Comparison of ENCODE assay signal across 11 mouse cellular contexts in the genomic region with DNA sequence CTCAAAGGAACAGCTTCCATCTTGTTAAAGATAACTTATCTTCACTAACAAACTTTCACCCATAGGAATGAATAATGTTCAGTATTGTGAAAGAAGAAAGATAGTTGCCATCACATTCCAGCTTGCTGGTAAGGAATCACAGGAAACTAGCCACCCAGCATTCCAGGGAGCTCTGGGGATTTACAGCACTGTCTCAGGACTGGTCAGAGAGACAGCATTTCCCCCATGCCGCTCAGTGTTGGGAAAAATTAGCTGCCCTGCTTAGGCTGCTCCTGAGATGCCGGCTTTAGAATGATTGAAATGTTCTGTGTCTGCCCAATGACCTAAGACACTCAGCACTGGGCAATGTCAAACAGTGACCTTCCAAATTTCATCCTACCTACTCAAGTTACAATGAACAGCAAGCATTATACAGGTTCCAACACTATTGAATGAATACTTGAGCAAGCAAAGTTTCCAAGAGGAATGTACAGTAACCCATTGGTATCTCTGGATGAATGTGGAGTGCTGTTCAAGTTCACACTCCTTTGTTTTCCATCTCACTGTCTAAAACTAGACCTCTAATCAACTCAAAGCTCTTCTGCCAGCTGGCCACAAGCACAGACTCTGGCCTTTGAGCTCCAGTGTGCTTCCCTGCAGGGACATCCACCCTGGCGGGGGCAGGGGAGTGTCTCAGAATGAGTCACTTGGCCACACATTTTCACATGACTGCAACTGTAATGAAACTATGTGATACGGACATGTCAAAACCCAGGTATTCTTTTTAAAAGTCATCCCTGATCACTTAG. TPM values are rescaled to one million over a fixed set of nuclear protein-coding genes. Genes with fewer than 3 reads are reported as not detected.
DNase-seq lines count a peak whose midpoint lies in the region; ATAC-seq and TF ChIP-seq lines count a peak whose summit lies in the region.
"Had no signal": no experiment of that assay in that cellular context is flagged by ENCODE, and none has a peak within 500 bp of the region (broad histone marks: within the 10 kb centered on the region; RNA-seq: fewer than 3 reads in every experiment).

No protein-coding gene starts in this region.

- TF ChIP-seq EP300 in CH12.LX (IDR thresholded peaks at IDR 0.05; ENCODE audit: low read length), result peak; percentile 87

- TF ChIP-seq POLR2A in CH12.LX (IDR thresholded peaks at IDR 0.05; ENCODE audit: low read depth, low read length), result no peak

- peak; percentile 36; the same call in 1 of the 2 replicates for ATAC-seq in intestine, postnatal 0 days
- ATAC-seq in intestine, embryonic 16.5 days, result no peak

- no peak overlapping the region for H3K4me2 ChIP-seq in intestine, postnatal 0 days (replicated peaks; ENCODE audit: low read depth)
- no peak overlapping the region for H3K4me2 ChIP-seq in intestine, embryonic 16.5 days (ENCODE audit: low read depth, low read length)
- H3K4me2 ChIP-seq in CH12.LX (ENCODE audit: insufficient read depth, low read depth, poor library complexity, severe bottlenecking), result peak overlapping the region; percentile 65; the same call in 1 of the 2 replicates
- H3K4me2 ChIP-seq: limb, embryonic 12.5 days; neural tube, embryonic 13.5 days had no signal

- H3K27ac ChIP-seq in intestine, postnatal 0 days (ENCODE audit: low read depth, low read length), result no peak overlapping the region
- H3K27ac ChIP-seq in intestine, embryonic 16.5 days (ENCODE audit: low read length), result no peak overlapping the region
- no peak overlapping the region for H3K27ac ChIP-seq in CH12.LX (ENCODE audit: insufficient read depth, low read depth)
- no peak overlapping the region for H3K27ac ChIP-seq in hindbrain, embryonic 10.5 days
- no peak overlapping the region for H3K27ac ChIP-seq in forebrain, embryonic 10.5 days
- H3K27ac ChIP-seq: limb, embryonic 12.5 days; neural tube, embryonic 13.5 days had no signal

- TF ChIP-seq RAD21 in CH12.LX (IDR thresholded peaks at IDR 0.05; ENCODE audit: low read depth, low read length), result no peak; the same call in 1 of the 2 replicates

- H3K9me3 ChIP-seq in intestine, postnatal 0 days (ENCODE audit: control insufficient read depth), result no peaks in the 10 kb centered on the region
- no peaks in the 10 kb centered on the region for H3K9me3 ChIP-seq in intestine, embryonic 16.5 days (ENCODE audit: control insufficient read depth, low read length)
- no peaks in the 10 kb centered on the region for H3K9me3 ChIP-seq in CH12.LX (replicated peaks; ENCODE audit: low read length)
- H3K9me3 ChIP-seq in hindbrain, embryonic 10.5 days, result no peaks in the 10 kb centered on the region
- no peaks in the 10 kb centered on the region for H3K9me3 ChIP-seq in forebrain, embryonic 10.5 days
- H3K9me3 ChIP-seq: limb, embryonic 12.5 days; neural tube, embryonic 13.5 days had no signal

- DNase-seq in CH12.LX (ENCODE audit: extremely low read depth), result peak; percentile 70
- DNase-seq in gastrocnemius, postnatal 14 days, result peak; percentile 53
- peak; percentile 38 to 41 for DNase-seq in heart, postnatal 36 days
- no peak for DNase-seq in hindbrain, embryonic 10.5 days (ENCODE audit: low spot score)
- no peak for DNase-seq in thymus, postnatal 25 days
- DNase-seq in forebrain, embryonic 10.5 days (ENCODE audit: extremely low spot score, low spot score), result no peak

- 65% methylated on average over 4 of the region's 4 CpGs for WGBS in intestine, postnatal 0 days
- 57% methylated on average over 4 of the region's 4 CpGs for WGBS in intestine, embryonic 16.5 days
- WGBS in hindbrain, embryonic 10.5 days, result 59% methylated on average over 4 of the region's 4 CpGs
- 80% methylated on average over 4 of the region's 4 CpGs for WGBS in forebrain, embryonic 10.5 days

- dilution Hi-C loops in CH12.LX (cut with MboI; ENCODE audit: extremely low pct_ligation_motif_present, extremely low pct_unique_long_range_greater_than_20kb, low sequenced_read_pairs), result no loop called here

- H3K27me3 ChIP-seq in intestine, postnatal 0 days (replicated peaks; ENCODE audit: control insufficient read depth, insufficient read depth, low read length), result no peaks in the 10 kb centered on the region
- no peaks in the 10 kb centered on the region for H3K27me3 ChIP-seq in intestine, embryonic 16.5 days (replicated peaks; ENCODE audit: control insufficient read depth, insufficient read depth, low read length)
- no peaks in the 10 kb centered on the region for H3K27me3 ChIP-seq in CH12.LX (replicated peaks)
- no peaks in the 10 kb centered on the region for H3K27me3 ChIP-seq in hindbrain, embryonic 10.5 days (ENCODE audit: insufficient read depth, poor library complexity, severe bottlenecking)
- H3K27me3 ChIP-seq in forebrain, embryonic 10.5 days (ENCODE audit: poor library complexity, severe bottlenecking), result no peaks in the 10 kb centered on the region
- H3K27me3 ChIP-seq: limb, embryonic 12.5 days; neural tube, embryonic 13.5 days had no signal

- no peak overlapping the region for H3K4me3 ChIP-seq in intestine, postnatal 0 days (ENCODE audit: low read depth, low read length)
- H3K4me3 ChIP-seq in intestine, embryonic 16.5 days (ENCODE audit: low read length), result no peak overlapping the region
- no peak overlapping the region for H3K4me3 ChIP-seq in CH12.LX (replicated peaks in 1 of 3; ENCODE audit: low read depth in 2 of 3, low read length in 2 of 3, poor library complexity in 1 of 3)
- no peak overlapping the region for H3K4me3 ChIP-seq in hindbrain, embryonic 10.5 days
- H3K4me3 ChIP-seq in forebrain, embryonic 10.5 days, result no peak overlapping the region
- H3K4me3 ChIP-seq: limb, embryonic 12.5 days; neural tube, embryonic 13.5 days had no signal

- H3K36me3 ChIP-seq in intestine, postnatal 0 days (ENCODE audit: control insufficient read depth, insufficient read depth), result no peaks in the 10 kb centered on the region
- H3K36me3 ChIP-seq in intestine, embryonic 16.5 days (ENCODE audit: control insufficient read depth, insufficient read depth, low read length), result no peaks in the 10 kb centered on the region
- H3K36me3 ChIP-seq in CH12.LX (replicated peaks in 1 of 2; ENCODE audit: control insufficient read depth in 1 of 2, insufficient read depth in 1 of 2, low read length in 1 of 2), result no peaks in the 10 kb centered on the region
- no peaks in the 10 kb centered on the region for H3K36me3 ChIP-seq in hindbrain, embryonic 10.5 days
- no peaks in the 10 kb centered on the region for H3K36me3 ChIP-seq in forebrain, embryonic 10.5 days (replicated peaks)
- H3K36me3 ChIP-seq: neural tube, embryonic 13.5 days had no signal

- in situ Hi-C loops in CH12.LX (cut with MboI; ENCODE audit: low pct_ligation_motif_present, low pct_unique_long_range_greater_than_20kb, low sequenced_read_pairs), result no loop called here

- no peak overlapping the region for H3K9ac ChIP-seq in intestine, postnatal 0 days (ENCODE audit: low read depth, low read length)
- no peak overlapping the region for H3K9ac ChIP-seq in intestine, embryonic 16.5 days (ENCODE audit: low read depth, low read length)
- H3K9ac ChIP-seq in CH12.LX (ENCODE audit: insufficient read depth, low read depth), result no peak overlapping the region
- H3K9ac ChIP-seq: limb, embryonic 12.5 days; neural tube, embryonic 13.5 days had no signal

- TF ChIP-seq CTCF in intestine, postnatal 0 days (IDR thresholded peaks at IDR 0.05; ENCODE audit: low read depth), result no peak
- no peak for TF ChIP-seq CTCF in CH12.LX (conservative IDR thresholded peaks at IDR 0.05 in 1 of 2, IDR thresholded peaks at IDR 0.05 in 1 of 2; ENCODE audit: low read depth in 2 of 2, low read length in 2 of 2)

- intact Hi-C loops in gastrocnemius, postnatal 14 days (cut with DNase I; ENCODE audit: low total_unique reads), result no loop called here
- intact Hi-C loops in heart, postnatal 36 days (cut with DNase I), result no loop called here

- no peaks in the 10 kb centered on the region for H3K79me2 ChIP-seq in CH12.LX (replicated peaks; ENCODE audit: control insufficient read depth, extremely low read depth, insufficient read depth, poor library complexity, severe bottlenecking)

- no peaks in the 10 kb centered on the region for H3K4me1 ChIP-seq in intestine, postnatal 0 days (replicated peaks; ENCODE audit: control insufficient read depth, insufficient read depth, low read length)
- no peaks in the 10 kb centered on the region for H3K4me1 ChIP-seq in intestine, embryonic 16.5 days (ENCODE audit: control insufficient read depth, insufficient read depth, low read length)
- peaks cover 0 to 19% of the 10 kb centered on the region in 2 experiments; a peak in 2 of 4 replicates for H3K4me1 ChIP-seq in CH12.LX (ENCODE audit: control insufficient read depth in 1 of 2, insufficient read depth in 2 of 2)
- peaks cover 6% of the 10 kb centered on the region; the same call in 1 of the 2 replicates for H3K4me1 ChIP-seq in hindbrain, embryonic 10.5 days (replicated peaks)
- H3K4me1 ChIP-seq in forebrain, embryonic 10.5 days, result peaks cover 7% of the 10 kb centered on the region; the same call in 1 of the 2 replicates
- H3K4me1 ChIP-seq: limb, embryonic 12.5 days; neural tube, embryonic 13.5 days had no signal

TF ChIP-seq in CH12.LX, 34 proteins besides CTCF, POLR2A, EP300 and RAD21 (continues in another document):
- TF ChIP-seq MAX (IDR thresholded peaks at IDR 0.05; ENCODE audit: low read length), result peak; percentile 44; the same call in 1 of the 2 replicates
- TF ChIP-seq USF2 (conservative IDR thresholded peaks at IDR 0.05; ENCODE audit: low read depth, low read length), result no peak
- 0 out of 2 replicates have a peak, but pooled peaks have one; percentile 67 for TF ChIP-seq SIN3A (IDR thresholded peaks at IDR 0.05; ENCODE audit: low read length)
- TF ChIP-seq IRF4 (IDR thresholded peaks at IDR 0.05; ENCODE audit: low read depth, low read length), result peak; percentile 94
- TF ChIP-seq ZMIZ1 (IDR thresholded peaks at IDR 0.05; ENCODE audit: low read depth, low read length), result no peak
- TF ChIP-seq BHLHE40 (IDR thresholded peaks at IDR 0.05; ENCODE audit: low read depth, low read length), result peak; percentile 85
- TF ChIP-seq CHD2 (IDR thresholded peaks at IDR 0.05; ENCODE audit: low read length), result peak; percentile 72
- TF ChIP-seq JUND (conservative IDR thresholded peaks at IDR 0.05; ENCODE audit: low read depth, low read length), result peak; percentile 82
- 0 out of 2 replicates have a peak, but pooled peaks have one; percentile 27 for TF ChIP-seq MXI1 (IDR thresholded peaks at IDR 0.05; ENCODE audit: low read depth, low read length)
- no peak for TF ChIP-seq CHD1 (IDR thresholded peaks at IDR 0.05; ENCODE audit: low read depth, low read length)

RNA-seq across cellular contexts. Expression of gene Col12a1, which starts 38.0 kb away (rescaled TPM):
- polyA plus RNA-seq in intestine, postnatal 0 days (2015; fragmentation: Nextera tagmentation; extraction: Ambion mirVana), result 16.6 and 17.0 TPM in 2 replicates
- 25.4 and 25.9 TPM in 2 replicates for polyA plus RNA-seq in intestine, embryonic 16.5 days (2015; fragmentation: Nextera tagmentation; extraction: Ambion mirVana)
- total RNA-seq in CH12.LX (2012; rRNA removed), result 0.08 and 0.21 TPM in 2 replicates
- 0.24 and 0.46 TPM in 2 replicates for total RNA-seq in CH12.LX (2014; rRNA removed)
- polyA plus RNA-seq in CH12.LX (2012; ENCODE audit: insufficient read length, low read depth), result 0.07 and 0.41 TPM in 2 replicates
- 10 to 100 TPM; 55.3 to 60.1 TPM for total RNA-seq in gastrocnemius, postnatal 14 days (2021)
- under 1 TPM; 0.94 to 0.95 TPM for total RNA-seq in heart, postnatal 36 days (2021)
- 5.8 and 9.0 TPM in 2 replicates for polyA plus RNA-seq in hindbrain, embryonic 10.5 days (2016; fragmentation: Nextera tagmentation; extraction: Ambion mirVana)
- 6.7 and 7.4 TPM in 2 replicates for polyA plus RNA-seq in forebrain, embryonic 10.5 days (2016; fragmentation: Nextera tagmentation; extraction: Ambion mirVana)
- total RNA-seq: hematopoietic stem cell, adult 5-6 weeks had no signal

Comparison
In these comparisons a context has a peak if more than half of its experiments do, and no peak if none do; other contexts are left out.
1. DNase-seq: peak in CH12.LX (single experiment), gastrocnemius, postnatal 14 days (single experiment) and heart, postnatal 36 days (2 of 2); none in hindbrain, embryonic 10.5 days (single experiment), thymus, postnatal 25 days (single experiment) and forebrain, embryonic 10.5 days (single experiment).